Mouse (Mus musculus) left cerebral cortex, adult 18-20 months (tissue): Measurements from ENCODE around the gene Nudt10. TPM values are rescaled to one million over a fixed set of nuclear protein-coding genes. Genes with fewer than 3 reads are reported as not detected.
"Not testable (repeated sequence)": the region's sequence is repeated elsewhere in the genome, so short reads cannot be mapped to it uniquely, and the experiment has no call there.

Source experiments
- DNase-seq, 2 experiments: peaks; one replicate each; pipeline ENCODE4 v3.0.0; 2021 to 2022; ENCODE audit warnings: low spot score in 2 of 2, mixed read lengths in 1 of 2
- long read RNA-seq, 2 experiments: library from polyadenylated mRNA; stranded (forward); transcript quantifications; one replicate each; pipeline ENCODE4 v2.0.0; 2021
- total RNA-seq, 2 experiments: library from RNA; stranded (reverse); gene quantifications; 2 replicates each; pipeline ENCODE4 v1.2.3; 2021

The Nudt10 gene
- 10 to 100 TPM; 24.7 to 28.5 TPM for total RNA-seq
- long read RNA-seq, experiment 1, transcript Nudt10-201 (2 exons, 1,775 nt): major isoform, 25 of 28 reads
- long read RNA-seq, experiment 1, partial matches to known transcripts: 0 of 28 reads
- long read RNA-seq, experiment 1, other reads (novel, unspliced or antisense): 3 of 28 reads
- long read RNA-seq, experiment 2, transcript Nudt10-201 (2 exons, 1,775 nt): major isoform, 18 of 26 reads
- long read RNA-seq, experiment 2, partial matches to known transcripts: 0 of 26 reads
- long read RNA-seq, experiment 2, other reads (novel, unspliced or antisense): 8 of 26 reads

DNA sequence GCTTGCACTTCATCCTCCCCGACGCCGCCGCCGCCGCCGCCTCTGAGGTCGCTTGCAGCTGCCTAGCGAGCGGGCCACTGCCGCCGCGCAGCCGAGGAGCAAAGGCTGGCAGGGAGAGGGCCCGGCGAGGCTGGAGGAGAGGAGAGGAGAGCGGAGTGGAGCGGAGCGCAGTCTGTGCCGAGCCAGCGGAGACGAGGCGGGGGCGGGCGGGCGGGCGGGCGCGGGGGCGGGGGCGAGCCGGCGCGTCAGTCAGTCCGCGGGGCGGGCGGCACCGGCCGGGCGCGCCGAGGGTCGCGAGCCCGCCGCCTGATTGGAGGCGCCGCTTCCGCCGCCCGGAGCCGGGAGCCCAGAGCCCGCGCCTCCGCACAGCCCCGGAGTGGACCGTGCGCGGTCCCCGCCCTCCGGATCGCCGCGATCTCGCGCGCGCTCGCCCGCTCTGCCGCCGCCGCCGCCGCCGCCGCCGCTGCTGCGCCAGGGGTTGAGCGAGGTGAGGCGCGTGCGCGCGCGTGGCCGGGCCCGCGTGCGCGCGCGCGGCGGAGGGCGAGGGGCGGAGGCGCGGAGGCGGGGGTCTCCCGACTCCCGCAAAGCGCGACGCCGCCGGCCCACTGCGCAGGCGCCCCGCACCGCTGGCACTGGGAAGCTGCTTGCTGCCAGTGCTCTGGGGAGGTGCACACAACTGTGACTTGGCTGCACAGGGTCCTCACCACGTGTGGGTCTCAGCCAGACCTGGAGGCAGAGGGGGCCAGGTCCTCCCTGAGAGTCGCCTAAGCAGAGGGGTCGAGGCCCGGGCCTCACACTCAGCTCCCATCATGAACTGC lies at the start of gene Nudt10:
Gene Nudt10 (minus strand): TSS at position 193 of the 818 bp plus-strand sequence.
- DNase-seq: peak in 1 of 2 experiments; percentile 1

DNA sequence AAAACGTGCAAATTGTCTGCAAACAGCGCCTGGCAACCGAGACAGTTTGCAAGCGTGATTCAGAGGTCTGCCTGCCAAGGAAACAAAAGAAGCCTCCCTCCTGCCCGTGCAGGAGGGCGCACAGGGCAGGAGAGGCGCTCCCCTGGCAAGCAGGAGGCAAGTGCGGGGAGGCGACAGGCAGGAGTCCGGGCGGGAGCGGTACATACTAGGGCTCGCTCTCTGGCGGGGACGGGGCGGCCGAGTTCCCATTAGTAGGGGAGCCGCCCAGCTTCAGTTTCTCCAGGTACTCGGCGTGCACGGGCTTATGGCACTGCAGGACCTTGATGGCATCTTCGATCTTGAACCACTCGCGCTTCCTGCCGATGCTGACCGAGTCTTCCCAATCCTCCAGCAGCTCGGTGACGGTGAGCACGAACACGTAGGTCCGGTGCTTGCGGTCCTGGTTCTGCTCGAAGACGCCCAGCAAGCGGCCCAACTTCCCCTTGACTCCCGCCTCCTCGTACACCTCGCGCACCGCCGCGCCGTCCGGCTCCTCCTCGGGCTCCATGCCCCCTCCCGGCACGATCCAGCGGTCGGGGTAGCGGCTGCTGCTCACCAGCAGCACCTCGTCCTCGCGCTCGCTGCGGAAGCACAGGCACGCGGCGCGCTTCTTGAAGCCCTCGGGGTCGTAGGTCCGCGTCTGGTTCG lies 536 bp downstream of the Nudt10 start:
- not testable (repeated sequence) for DNase-seq

GRCm38 (mm10) chrX:6171718-6172117 lies 1.1 kb downstream of the Nudt10 start:
- DNase-seq: no peak

Other genes starting within 250 kb of the Nudt10 start
- 10 to 100 TPM; 24.9 to 28.1 TPM for gene Nudt11, start 125.6 kb downstream of the Nudt10 start, total RNA-seq
- under 1 TPM; 0.49 to 0.67 TPM for gene AU022751, start 89.6 kb downstream of the Nudt10 start, total RNA-seq
- under 1 TPM; 0.21 to 0.26 TPM for gene Bmp15, start 147.7 kb upstream of the Nudt10 start, total RNA-seq
- gene Shroom4, start 226.8 kb upstream of the Nudt10 start, total RNA-seq: 1 to 10 TPM; 2.8 to 3.3 TPM